In the genomic region with DNA sequence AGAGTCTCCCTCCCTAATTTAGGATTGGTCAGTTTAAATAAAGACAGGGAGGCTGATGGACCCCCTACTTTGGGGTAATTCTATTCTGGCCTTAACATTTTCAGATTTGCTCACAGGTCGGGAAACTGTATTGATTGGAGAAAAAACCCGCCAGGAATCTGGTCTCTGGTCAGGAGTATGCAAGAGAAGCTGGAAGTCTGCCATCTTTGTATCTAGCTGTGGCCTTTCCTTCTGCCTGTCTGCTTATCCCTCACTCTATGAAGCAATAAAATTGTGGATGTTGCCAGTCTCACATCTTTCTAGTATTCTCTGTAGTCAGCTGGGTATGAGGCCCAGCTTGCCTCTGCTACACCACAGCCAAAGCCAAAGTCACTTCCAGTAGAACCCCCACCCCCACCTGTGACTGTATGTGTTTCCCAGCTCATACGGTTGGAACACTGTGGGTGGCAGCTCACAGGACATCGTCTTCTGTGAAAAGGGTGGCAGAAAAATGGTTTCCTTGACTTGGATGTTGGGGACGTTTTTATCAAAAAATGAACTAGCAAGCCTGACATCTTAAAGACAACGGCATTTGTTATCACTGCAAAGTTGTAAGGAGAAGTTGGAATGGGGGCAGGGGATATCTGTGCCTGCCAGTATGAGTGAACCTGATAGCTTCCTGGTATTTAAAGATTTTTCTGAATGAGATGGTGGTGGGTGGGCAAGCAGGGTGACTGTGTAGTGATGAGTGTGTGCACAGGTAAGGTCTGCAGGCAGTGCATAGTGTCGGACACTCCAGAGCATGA, we compare ENCODE assay signal across 1 mouse cellular context.
TF ChIP-seq lines count a peak whose summit lies in the region.

No protein-coding gene starts in this region.

TF ChIP-seq in MEL, 35 proteins besides CTCF, POLR2A, EP300 and RAD21 (continued from another document):
- TF ChIP-seq SIN3A (IDR thresholded peaks at IDR 0.05; ENCODE audit: low read length) (no peak; the same call in 1 of the 2 replicates), TAL1 (IDR thresholded peaks at IDR 0.05; ENCODE audit: low read length) (no peak), ZC3H11A (IDR thresholded peaks at IDR 0.05; ENCODE audit: low read depth, low read length) (no peak), GATA1 (IDR thresholded peaks at IDR 0.05; ENCODE audit: low read depth, low read length) (peak; percentile 78), TCF12 (IDR thresholded peaks at IDR 0.05; ENCODE audit: low read depth, low read length) (peak; percentile 74; the same call in 1 of the 2 replicates), MAFK (IDR thresholded peaks at IDR 0.05; ENCODE audit: borderline replicate concordance, low read depth, low read length) (no peak), NELFE (IDR thresholded peaks at IDR 0.05; ENCODE audit: low read depth, low read length) (no peak), MYC (IDR thresholded peaks at IDR 0.05; ENCODE audit: low read depth, low read length) (no peak), CHD1 (IDR thresholded peaks at IDR 0.05; ENCODE audit: low read depth, low read length) (no peak), KAT2A (conservative IDR thresholded peaks at IDR 0.05; ENCODE audit: low read depth, low read length) (no peak), ZNF384 (IDR thresholded peaks at IDR 0.05; ENCODE audit: low read depth, low read length) (no peak), MXI1 (IDR thresholded peaks at IDR 0.05; ENCODE audit: low read depth, low read length) (no peak), ETS1 (IDR thresholded peaks at IDR 0.05; ENCODE audit: low read depth, low read length) (peak; percentile 38; the same call in 1 of the 2 replicates), MAX (IDR thresholded peaks at IDR 0.05; ENCODE audit: low read length) (no peak), MYB (IDR thresholded peaks at IDR 0.05; ENCODE audit: low read depth, low read length) (0 out of 2 replicates have a peak, but pooled peaks have one; percentile 37)
